Mouse (Mus musculus) lung, postnatal 0 days (tissue): ENCODE results near the gene Hspa1a.
"Not testable (repeated sequence)": the region's sequence is repeated elsewhere in the genome, so short reads cannot be mapped to it uniquely, and the experiment has no call there.

Source experiments
- CTCF ChIP-seq: IDR thresholded peaks from 2 replicates; pipeline ENCODE4 v1.5.1; 2016; ENCODE audit warnings: antibody characterized with exemption, mild to moderate bottlenecking
- EP300 ChIP-seq: IDR thresholded peaks from 2 replicates; pipeline ENCODE4 v1.6.1; 2016; ENCODE audit warnings: antibody characterized with exemption, mild to moderate bottlenecking, control low read depth

DNA sequence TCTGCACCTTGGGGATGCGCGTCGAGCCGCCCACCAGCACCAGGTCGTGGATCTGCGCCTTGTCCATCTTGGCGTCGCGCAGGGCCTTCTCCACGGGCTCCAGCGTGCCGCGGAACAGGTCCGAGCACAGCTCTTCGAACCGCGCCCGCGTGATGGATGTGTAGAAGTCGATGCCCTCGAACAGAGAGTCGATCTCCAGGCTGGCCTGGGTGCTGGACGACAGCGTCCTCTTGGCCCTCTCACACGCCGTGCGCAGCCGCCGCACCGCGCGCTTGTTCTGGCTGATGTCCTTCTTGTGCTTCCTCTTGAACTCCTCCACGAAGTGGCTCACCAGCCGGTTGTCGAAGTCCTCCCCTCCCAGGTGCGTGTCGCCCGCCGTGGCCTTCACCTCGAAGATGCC, 14.0 kb downstream of the Hspa1a start:
- not testable (repeated sequence) for TF ChIP-seq CTCF, EP300
